Mouse (Mus musculus) hindbrain, embryonic 14.5 days (tissue): ENCODE results near the gene Tldc1. TPM values are rescaled to one million over a fixed set of nuclear protein-coding genes. Genes with fewer than 3 reads are reported as not detected.
A peak's percentile ranks its signal among the peaks of the same experiment; 100 is the strongest.

Experiments used
- ATAC-seq: fragments of 200-750 bp; cut with Nextera tagmentation; 2 replicates; pipeline ENCODE4 v1.8.0; 2017; ENCODE audit warnings: moderate number of reproducible peaks, mild to moderate bottlenecking, moderate TSS enrichment, moderate library complexity; ENCODE audit not compliant: low FRiP score
- DNase-seq: peaks from one replicate; pipeline ENCODE4 v3.0.0-alpha.2; 2015; ENCODE audit warnings: low spot score
- H3K27ac ChIP-seq: fragments of 300-500 bp; sonication (generic); 2 replicates; pipeline ENCODE4 v1.5.1; 2014; ENCODE audit warnings: mild to moderate bottlenecking, moderate library complexity
- H3K27me3 ChIP-seq: fragments of 300-500 bp; sonication (generic); 2 replicates; pipeline ENCODE4 v1.6.1; 2014; ENCODE audit warnings: mild to moderate bottlenecking, low read length, mixed read lengths; ENCODE audit not compliant: control insufficient read depth, insufficient read depth
- H3K36me3 ChIP-seq: fragments of 300-500 bp; sonication (generic); replicated peaks from 2 replicates; pipeline ENCODE4 v1.6.1; 2014; ENCODE audit not compliant: control insufficient read depth, insufficient read depth
- H3K4me1 ChIP-seq: fragments of 300-500 bp; sonication (generic); replicated peaks from 2 replicates; pipeline ENCODE4 v1.6.1; 2014; ENCODE audit warnings: antibody characterized with exemption, low read length, mixed read lengths; ENCODE audit not compliant: control insufficient read depth, insufficient read depth
- H3K4me2 ChIP-seq: fragments of 300-500 bp; sonication (generic); replicated peaks from 2 replicates; pipeline ENCODE4 v1.6.1; 2014; ENCODE audit warnings: mild to moderate bottlenecking, moderate library complexity
- H3K4me3 ChIP-seq: fragments of 300-500 bp; sonication (generic); replicated peaks from 2 replicates; pipeline ENCODE4 v1.5.1; 2014; ENCODE audit warnings: mild to moderate bottlenecking, low read length
- H3K9ac ChIP-seq: fragments of 300-500 bp; sonication (generic); 2 replicates; pipeline ENCODE4 v1.6.1; 2014
- H3K9me3 ChIP-seq: fragments of 300-500 bp; sonication (generic); 2 replicates; pipeline ENCODE4 v1.6.1; 2016; ENCODE audit warnings: low read length; ENCODE audit not compliant: control insufficient read depth
- WGBS: fragments of 180-500 bp; shearing (Covaris S2); extraction: QIAGEN DNeasy Blood & Tissue Kit; methylation state at CpG from one replicate; pipeline ENCODE4 v1.1.7; 2014; 5-methylcytosine and 5-hydroxymethylcytosine counted together
- polyA plus RNA-seq: library from polyadenylated mRNA; unstranded; fragments of >200 nt; fragmentation: Nextera tagmentation; extraction: Ambion mirVana; gene quantifications from 2 replicates; pipeline ENCODE4 v1.2.1, GENCODE M21; 2014

The Tldc1 gene
- polyA plus RNA-seq, 1 experiment from 2014 or later, result 7.4 TPM

DNA sequence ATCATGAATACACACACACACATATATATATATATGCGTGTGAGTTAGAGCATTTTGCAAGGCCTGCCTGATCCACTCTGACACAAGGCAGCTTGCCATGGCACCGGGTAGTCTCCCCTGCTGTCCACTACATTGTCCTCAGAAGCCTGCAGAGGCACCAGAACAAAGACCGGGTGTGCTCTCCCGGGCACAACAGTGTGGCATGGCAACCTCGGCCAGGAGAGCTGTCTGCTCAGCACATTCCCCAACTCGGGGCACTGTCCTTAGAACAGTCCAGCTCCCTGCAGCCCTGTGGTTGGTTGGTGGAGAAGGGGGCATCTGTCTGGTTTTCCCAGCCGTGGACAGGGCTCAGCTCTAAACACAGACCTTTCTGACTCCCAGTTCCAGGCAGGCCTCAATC is 41.1 kb upstream of the Tldc1 start:
- no peak for ATAC-seq
- no peak overlapping the region for H3K27ac ChIP-seq
- H3K27me3 ChIP-seq, result no peaks in the 10 kb centered on the region
- H3K4me3 ChIP-seq, result no peak overlapping the region
- H3K9ac ChIP-seq, result no peak overlapping the region
- WGBS, result 53% methylated on average over 7 of the region's 7 CpGs
- DNase-seq, result no peak
- peaks cover 37% of the 10 kb centered on the region for H3K36me3 ChIP-seq
- H3K4me2 ChIP-seq, result no peak overlapping the region
- H3K9me3 ChIP-seq, result no peaks in the 10 kb centered on the region
- peaks cover 15% of the 10 kb centered on the region; the same call in 1 of the 2 replicates for H3K4me1 ChIP-seq

DNA sequence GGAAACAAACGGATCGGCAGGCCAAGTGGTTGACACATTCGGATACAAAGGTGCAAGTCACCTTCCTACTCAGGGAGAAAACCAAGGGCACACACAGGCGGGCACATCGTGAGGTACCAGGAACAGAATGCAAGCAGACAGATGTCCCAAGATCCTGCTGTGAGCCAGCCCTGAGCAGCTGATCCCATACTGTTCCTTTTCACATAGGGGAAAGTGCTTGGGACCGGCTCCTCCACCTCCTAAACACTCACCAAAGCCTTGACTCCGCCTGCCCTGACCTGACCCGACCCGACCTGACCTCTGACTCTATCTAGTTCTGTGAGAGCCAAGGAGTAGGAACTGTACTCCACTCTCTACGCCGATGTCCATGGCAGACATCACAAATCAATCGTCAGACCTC is 39.2 kb upstream of the Tldc1 start:
- Histone ChIP-seq H3K27me3 (no peaks in the 10 kb centered on the region), H3K9ac (no peak overlapping the region), H3K36me3 (peaks cover 34% of the 10 kb centered on the region), H3K9me3 (no peaks in the 10 kb centered on the region), H3K4me1 (peaks cover 21% of the 10 kb centered on the region; the same call in 1 of the 2 replicates), H3K27ac (no peak overlapping the region), H3K4me2 (no peak overlapping the region), H3K4me3 (no peak overlapping the region)
- no peak for DNase-seq
- WGBS, result 32% methylated on average over 12 of the region's 12 CpGs
- no peak for ATAC-seq

DNA sequence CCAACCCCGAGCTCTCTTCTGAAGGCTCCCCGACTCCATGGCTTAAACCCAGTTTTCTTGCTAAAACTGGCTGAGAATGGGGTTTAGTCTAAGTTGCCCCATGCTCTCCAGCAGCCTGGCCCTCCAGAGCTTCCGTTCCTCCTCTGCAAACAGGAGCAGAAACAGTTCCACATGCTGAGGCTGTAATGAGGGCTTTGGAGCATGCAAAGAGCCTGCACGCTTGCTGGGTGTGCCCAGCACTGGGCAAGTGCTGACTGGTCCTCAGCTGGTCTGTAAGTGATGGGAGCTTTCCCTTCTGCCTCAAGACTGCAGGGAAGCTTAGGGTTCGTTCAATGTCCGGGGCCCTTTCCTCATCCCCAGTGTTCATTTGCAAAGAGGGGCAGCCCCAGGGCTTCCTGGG is 38.0 kb upstream of the Tldc1 start:
- Histone ChIP-seq H3K4me1 (peaks cover 22% of the 10 kb centered on the region; the same call in 1 of the 2 replicates), H3K27me3 (no peaks in the 10 kb centered on the region), H3K4me2 (no peak overlapping the region), H3K9ac (no peak overlapping the region), H3K27ac (no peak overlapping the region), H3K9me3 (no peaks in the 10 kb centered on the region), H3K36me3 (peaks cover 22% of the 10 kb centered on the region), H3K4me3 (no peak overlapping the region)
- WGBS, result 78% methylated on average over 6 of the region's 6 CpGs
- ATAC-seq (no peak), DNase-seq (no peak)

DNA sequence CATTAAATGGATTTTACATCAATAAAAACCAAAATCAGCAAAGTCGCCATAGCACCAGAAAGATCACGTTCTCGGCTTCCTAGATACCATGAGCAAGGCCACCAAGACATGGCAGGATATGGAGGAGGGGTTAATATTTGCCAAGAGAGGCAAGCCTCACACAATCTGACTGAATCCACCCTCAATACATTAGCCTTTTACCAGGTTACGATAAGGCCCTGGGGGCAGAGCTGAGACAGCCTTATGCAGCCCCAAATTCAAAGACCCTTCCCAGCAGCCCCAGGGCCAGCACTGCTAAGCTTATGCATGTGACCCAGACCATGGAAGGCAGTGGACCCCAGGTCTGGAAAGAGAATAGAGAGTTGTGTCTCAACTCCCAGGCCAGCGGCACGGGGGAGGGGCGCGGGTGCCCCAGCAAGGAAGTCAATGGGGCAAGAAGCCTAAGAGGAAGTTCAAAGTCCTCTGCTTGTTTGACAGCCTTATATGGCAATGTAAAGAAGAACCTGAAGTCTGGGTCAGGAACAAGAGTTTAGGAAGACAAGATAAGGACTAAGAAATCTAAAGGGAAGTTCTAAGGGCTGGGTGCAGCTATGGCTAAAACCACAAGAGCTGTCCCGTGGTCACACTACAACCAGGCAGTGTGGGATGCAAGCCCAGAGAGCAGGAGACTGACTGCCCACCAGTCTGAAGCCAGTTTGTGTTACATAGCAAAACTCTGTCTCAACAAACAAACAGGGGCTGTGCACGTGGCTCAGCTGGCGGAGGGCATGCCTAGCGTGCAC is 34.6 kb upstream of the Tldc1 start:
- ATAC-seq (no peak), DNase-seq (no peak)
- no peaks in the 10 kb centered on the region for H3K9me3 ChIP-seq
- no peak overlapping the region for H3K9ac ChIP-seq
- H3K27ac ChIP-seq, result no peak overlapping the region; the same call in 1 of the 2 replicates
- H3K4me1 ChIP-seq, result peaks cover 29% of the 10 kb centered on the region
- peaks cover 23% of the 10 kb centered on the region for H3K36me3 ChIP-seq
- WGBS, result 79% methylated on average over 12 of the region's 12 CpGs
- no peak overlapping the region for H3K4me2 ChIP-seq
- no peaks in the 10 kb centered on the region for H3K27me3 ChIP-seq
- H3K4me3 ChIP-seq, result no peak overlapping the region

DNA sequence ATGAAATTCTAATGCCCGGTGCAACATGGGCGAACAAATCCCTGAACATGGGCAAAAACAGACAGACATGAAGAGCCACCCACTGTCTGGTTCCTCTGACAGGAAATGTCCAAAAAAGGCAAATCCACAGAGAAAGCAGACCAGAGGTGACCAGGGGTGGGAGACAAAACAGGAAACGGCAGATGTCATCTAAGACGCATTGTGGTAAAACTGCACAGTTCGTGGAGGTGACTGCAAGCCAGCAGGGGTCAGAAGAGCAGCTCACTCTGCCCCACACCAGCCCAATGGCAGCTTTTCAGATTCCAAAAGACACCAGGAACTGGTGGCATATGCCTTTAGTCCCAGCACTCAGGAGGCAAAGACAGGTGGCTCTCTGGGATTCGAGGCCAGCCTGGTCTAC is 33.7 kb upstream of the Tldc1 start:
- ATAC-seq (no peak), DNase-seq (no peak)
- Histone ChIP-seq H3K36me3 (peaks cover 24% of the 10 kb centered on the region), H3K9ac (no peak overlapping the region), H3K4me2 (no peak overlapping the region), H3K4me3 (no peak overlapping the region), H3K27me3 (no peaks in the 10 kb centered on the region), H3K4me1 (peaks cover 23% of the 10 kb centered on the region), H3K27ac (no peak overlapping the region), H3K9me3 (no peaks in the 10 kb centered on the region)
- WGBS, result 53% methylated on average over 6 of the region's 6 CpGs

DNA sequence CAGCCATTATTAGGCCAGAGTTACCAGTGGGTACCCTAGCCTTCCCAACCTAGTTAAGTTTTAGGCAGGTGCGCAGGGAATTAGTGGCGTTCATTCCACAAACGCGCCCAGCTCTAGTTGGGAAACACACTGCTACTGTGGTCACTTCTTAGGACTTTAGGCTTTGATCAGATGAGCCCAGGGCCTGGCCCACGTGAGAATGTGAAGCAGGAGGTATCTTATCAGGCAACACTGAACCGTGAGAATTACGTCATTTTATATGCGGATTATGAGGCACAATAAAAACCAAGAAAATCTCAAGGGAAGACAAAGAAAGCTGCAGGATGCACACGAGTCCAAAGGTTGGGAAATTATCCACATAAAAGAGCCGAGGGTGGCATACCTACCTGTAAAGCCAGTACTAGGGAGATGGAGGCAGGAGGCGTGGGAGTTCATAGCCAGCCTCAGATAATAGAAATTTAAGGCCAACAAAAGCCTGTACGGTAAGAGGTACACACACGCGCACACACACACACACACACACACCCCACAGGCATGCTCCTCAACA is 32.8 kb upstream of the Tldc1 start:
- Histone ChIP-seq H3K4me2 (no peak overlapping the region), H3K9ac (no peak overlapping the region), H3K4me3 (no peak overlapping the region), H3K27me3 (no peaks in the 10 kb centered on the region), H3K4me1 (peaks cover 28% of the 10 kb centered on the region), H3K9me3 (no peaks in the 10 kb centered on the region), H3K27ac (no peak overlapping the region), H3K36me3 (peaks cover 25% of the 10 kb centered on the region)
- ATAC-seq (no peak), DNase-seq (no peak)
- WGBS, result 79% methylated on average over 14 of the region's 14 CpGs

DNA sequence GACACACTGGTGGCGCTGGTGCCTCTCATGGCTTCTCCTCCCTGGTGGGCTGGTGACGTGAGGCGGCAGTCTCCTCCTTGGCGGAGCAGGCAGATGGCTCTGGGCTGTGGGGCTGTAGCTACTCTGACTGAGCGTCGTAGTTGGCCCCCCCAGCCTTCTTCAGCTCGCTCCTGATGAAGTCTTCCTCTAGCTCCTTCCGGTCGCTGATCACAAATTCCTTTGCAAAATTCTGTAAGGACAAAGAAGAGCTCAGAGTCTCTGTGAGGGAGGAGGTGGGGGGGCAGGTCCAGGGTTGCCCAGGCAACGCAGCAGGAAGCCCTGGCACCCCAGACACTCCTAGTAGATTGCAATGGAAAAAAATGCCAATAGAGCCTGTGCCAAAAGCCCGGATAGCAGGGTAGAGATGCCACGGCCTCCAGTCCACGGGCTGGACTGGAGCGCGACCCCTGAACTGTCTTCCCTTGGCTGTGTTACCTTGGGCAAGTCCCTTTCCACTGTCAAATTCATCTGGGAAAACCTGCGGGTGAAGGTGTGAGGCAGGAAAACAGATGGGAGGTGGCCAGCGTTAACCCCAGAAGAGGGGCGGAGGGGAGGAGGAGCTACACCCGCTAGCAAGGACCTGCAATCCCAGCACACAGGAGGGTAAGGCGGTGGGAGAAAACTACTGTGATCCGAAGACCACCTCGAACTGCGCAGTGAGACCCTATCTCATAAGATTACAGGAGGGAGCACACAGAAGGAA is 32.1 kb upstream of the Tldc1 start:
- Histone ChIP-seq H3K27ac (no peak overlapping the region), H3K36me3 (peaks cover 20% of the 10 kb centered on the region), H3K4me3 (no peak overlapping the region), H3K9ac (no peak overlapping the region; the same call in 1 of the 2 replicates), H3K9me3 (no peaks in the 10 kb centered on the region), H3K4me1 (peaks cover 34% of the 10 kb centered on the region), H3K27me3 (no peaks in the 10 kb centered on the region), H3K4me2 (peak overlapping the region; percentile 12)
- WGBS, result 49% methylated on average over 20 of the region's 23 CpGs
- no peak for DNase-seq
- peak; percentile 62 for ATAC-seq

DNA sequence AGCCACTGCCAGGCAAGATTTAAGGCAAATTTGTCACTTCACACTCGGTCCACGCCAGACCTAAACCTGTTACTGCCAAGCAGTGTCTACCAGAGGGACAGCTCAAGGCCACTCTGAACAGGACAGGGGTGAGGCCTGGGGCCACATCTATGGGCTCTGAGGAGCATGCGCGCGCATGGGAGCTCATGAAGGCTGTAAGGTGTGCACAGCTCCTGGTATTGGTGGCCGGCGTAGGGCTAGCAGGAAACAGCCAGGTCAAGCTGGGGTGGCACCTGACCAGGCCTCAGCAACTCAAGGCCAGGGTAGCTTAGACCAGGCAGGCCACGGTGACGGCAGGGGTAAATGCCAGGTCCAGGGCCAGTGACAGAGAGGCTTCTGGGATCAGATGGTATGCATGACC is 31.4 kb upstream of the Tldc1 start:
- Histone ChIP-seq H3K4me3 (no peak overlapping the region), H3K4me2 (no peak overlapping the region), H3K27me3 (no peaks in the 10 kb centered on the region), H3K9ac (no peak overlapping the region), H3K9me3 (no peaks in the 10 kb centered on the region), H3K4me1 (peaks cover 35% of the 10 kb centered on the region), H3K36me3 (peaks cover 18% of the 10 kb centered on the region), H3K27ac (no peak overlapping the region)
- ATAC-seq (no peak), DNase-seq (no peak)
- 86% methylated on average over 9 of the region's 9 CpGs for WGBS

DNA sequence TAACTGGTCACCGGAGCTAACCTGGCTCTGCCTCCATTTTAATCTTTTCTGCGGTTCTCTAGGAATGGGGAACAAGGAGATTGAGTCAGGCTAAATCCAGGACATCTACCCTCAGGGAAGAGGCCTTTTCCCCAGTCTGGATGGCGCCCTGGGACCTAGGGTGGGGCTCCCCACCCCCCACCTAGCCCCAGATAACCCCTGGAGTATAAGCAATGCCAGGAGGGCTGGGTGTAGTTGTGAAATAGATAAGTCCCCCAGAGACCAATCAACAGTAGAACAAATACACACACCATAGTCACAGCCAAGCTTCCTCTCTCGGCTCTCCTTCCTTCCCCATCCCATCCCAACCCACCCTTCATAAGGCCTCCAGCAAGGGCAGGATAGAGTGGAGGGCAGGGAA is 29.5 kb upstream of the Tldc1 start:
- no peak for DNase-seq
- Histone ChIP-seq H3K27ac (no peak overlapping the region), H3K4me3 (no peak overlapping the region), H3K9ac (no peak overlapping the region), H3K36me3 (peaks cover 18% of the 10 kb centered on the region), H3K9me3 (no peaks in the 10 kb centered on the region), H3K27me3 (no peaks in the 10 kb centered on the region), H3K4me1 (peaks cover 29% of the 10 kb centered on the region), H3K4me2 (no peak overlapping the region)
- ATAC-seq, result no peak
- 94% methylated on average over 4 of the region's 4 CpGs for WGBS
